Mouse (Mus musculus) megakaryocyte, embryonic 14.5 days (primary cell): Measurements from ENCODE around the gene Gna12.

ENCODE experiments used
- FLI1 ChIP-seq: IDR thresholded peaks from 2 replicates; pipeline ENCODE4 v1.6.1; 2012; ENCODE audit warnings: low read length, inconsistent platforms, mixed read lengths
- GATA1 ChIP-seq: IDR thresholded peaks from 3 replicates; pipeline ENCODE4 v1.6.1; 2012; ENCODE audit warnings: mixed read lengths, low read length, inconsistent platforms, borderline replicate concordance

GRCm38 (mm10) chr5:140812699-140813098, 17.5 kb downstream of the Gna12 start:
- TF ChIP-seq GATA1 (no peak), FLI1 (no peak)
